Mouse (Mus musculus) E14TG2a.4 (cell line): ENCODE data around the gene Paics.
"Not testable (repeated sequence)": the region's sequence is repeated elsewhere in the genome, so short reads cannot be mapped to it uniquely, and the experiment has no call there.

Experiments
- H3K27me3 ChIP-seq: 2 replicates; pipeline ENCODE4 v1.6.1; 2014; ENCODE audit warnings: low read length, control low read depth; ENCODE audit not compliant: insufficient read depth
- H3K36me3 ChIP-seq: 2 replicates; pipeline ENCODE4 v1.6.1; 2014; ENCODE audit warnings: low read length, control low read depth; ENCODE audit not compliant: insufficient read depth
- H3K4me1 ChIP-seq: replicated peaks from 2 replicates; pipeline ENCODE4 v1.6.1; 2014; ENCODE audit warnings: low read depth, low read length, control low read depth
- H3K4me3 ChIP-seq: replicated peaks from 2 replicates; pipeline ENCODE4 v1.5.1; 2014; ENCODE audit warnings: mild to moderate bottlenecking, low read length
- H3K9me3 ChIP-seq: 2 replicates; pipeline ENCODE4 v1.6.1; 2014; ENCODE audit warnings: low read length, control low read depth
- CTCF ChIP-seq: conservative IDR thresholded peaks from 2 replicates; pipeline ENCODE4 v1.5.1; 2014; ENCODE audit warnings: low read length
- NANOG ChIP-seq: IDR thresholded peaks from 2 replicates; pipeline ENCODE4 v1.6.1; 2014; ENCODE audit warnings: borderline replicate concordance, low read length, mixed read lengths
- POU5F1 ChIP-seq: IDR thresholded peaks from 2 replicates; pipeline ENCODE4 v1.6.1; 2014; ENCODE audit warnings: low read length, borderline replicate concordance

Paics gene

GRCm38 (mm10) chr5:76951106-76952027 lies at the start of gene Paics, which contains the start of gene Ppat:
Gene Paics (plus strand): TSS chr5:76951307.
Gene Ppat (minus strand): TSS chr5:76951578.
- peaks cover 78% of the 10 kb centered on the region for H3K4me1 ChIP-seq

GRCm38 (mm10) chr5:76902131-76902530 lies 49.0 kb upstream of the Paics start:
- peaks cover 42% of the 10 kb centered on the region for H3K36me3 ChIP-seq
- H3K4me3 ChIP-seq: no peak overlapping the region
- TF ChIP-seq NANOG (no peak), POU5F1 (no peak), CTCF (no peak)

More at GRCm38 (mm10) chr5:76951106-76952027, at the start of gene Paics, which contains the start of gene Ppat:
- Histone ChIP-seq H3K9me3 (no peaks in the 10 kb centered on the region), H3K4me3 (peak within 1 kb of the TSS; percentile 98), H3K27me3 (no peaks in the 10 kb centered on the region), H3K36me3 (peaks cover 73% of the 10 kb centered on the region)
- TF ChIP-seq NANOG (no peak), CTCF (no peak), POU5F1 (no peak)

GRCm38 (mm10) chr5:76904713-76905404 lies 46.2 kb upstream of the Paics start:
- H3K4me1 ChIP-seq: peaks cover 45% of the 10 kb centered on the region
- no peaks in the 10 kb centered on the region for H3K27me3 ChIP-seq
- H3K36me3 ChIP-seq: peaks cover 25% of the 10 kb centered on the region
- H3K9me3 ChIP-seq: no peaks in the 10 kb centered on the region
- TF ChIP-seq NANOG: no peak
- TF ChIP-seq POU5F1: no peak
- TF ChIP-seq CTCF: no peak
- H3K4me3 ChIP-seq: peak overlapping the region; percentile 95

More at GRCm38 (mm10) chr5:76902131-76902530, 49.0 kb upstream of the Paics start:
- Histone ChIP-seq H3K27me3 (no peaks in the 10 kb centered on the region), H3K9me3 (no peaks in the 10 kb centered on the region), H3K4me1 (peaks cover 21% of the 10 kb centered on the region)

GRCm38 (mm10) chr5:76905405-76906154 lies 45.5 kb upstream of the Paics start, which contains the start of gene Aasdh:
Gene Aasdh (minus strand): TSS chr5:76905514.
- Histone ChIP-seq H3K27me3 (no peaks in the 10 kb centered on the region), H3K4me1 (peaks cover 52% of the 10 kb centered on the region), H3K36me3 (peaks cover 21% of the 10 kb centered on the region), H3K9me3 (no peaks in the 10 kb centered on the region), H3K4me3 (peak within 1 kb of the TSS; percentile 95)
- TF ChIP-seq POU5F1 (no peak), CTCF (no peak), NANOG (no peak)

GRCm38 (mm10) chr5:76906155-76906499 lies 45.0 kb upstream of the Paics start:
- H3K27me3 ChIP-seq: no peaks in the 10 kb centered on the region
- peak overlapping the region; percentile 95 for H3K4me3 ChIP-seq
- peaks cover 17% of the 10 kb centered on the region for H3K36me3 ChIP-seq
- no peaks in the 10 kb centered on the region for H3K9me3 ChIP-seq
- H3K4me1 ChIP-seq: peaks cover 58% of the 10 kb centered on the region
- TF ChIP-seq NANOG (no peak), CTCF (no peak), POU5F1 (no peak)

- peak overlapping the region; percentile 32; the same call in 1 of the 2 replicates for H3K4me3 ChIP-seq
- H3K36me3 ChIP-seq: peaks cover 33% of the 10 kb centered on the region
- H3K4me1 ChIP-seq: peaks cover 78% of the 10 kb centered on the region
- TF ChIP-seq CTCF: no peak
- TF ChIP-seq NANOG: no peak
- TF ChIP-seq POU5F1: no peak
- H3K27me3 ChIP-seq: no peaks in the 10 kb centered on the region
- H3K9me3 ChIP-seq: no peaks in the 10 kb centered on the region
Measured at GRCm38 (mm10) chr5:76910807-76911206, 40.3 kb upstream of the Paics start.

GRCm38 (mm10) chr5:76912522-76912921 lies 38.6 kb upstream of the Paics start:
- not testable (repeated sequence) for H3K9me3 ChIP-seq, H3K27me3 ChIP-seq, H3K4me3 ChIP-seq
- H3K4me1 ChIP-seq: peaks cover 66% of the 10 kb centered on the region
- H3K36me3 ChIP-seq: peaks cover 48% of the 10 kb centered on the region

- TF ChIP-seq CTCF (no peak), NANOG (no peak), POU5F1 (no peak)
- no peaks in the 10 kb centered on the region for H3K27me3 ChIP-seq
- peaks cover 98% of the 10 kb centered on the region for H3K36me3 ChIP-seq
- no peaks in the 10 kb centered on the region for H3K9me3 ChIP-seq
- H3K4me3 ChIP-seq: no peak overlapping the region
- H3K4me1 ChIP-seq: peaks cover 58% of the 10 kb centered on the region
Measured at GRCm38 (mm10) chr5:76922833-76923232, 28.3 kb upstream of the Paics start.
